Mouse (Mus musculus) heart, adult 2 months (tissue): ENCODE measurements at regions not wholly inside any gene's neighbourhood (a gene's known extent, or its start where the extent isn't known, plus 50 kb on each side); places are given as distances from the start of the nearest gene placed in this dataset.

Experiments used
- CTCF ChIP-seq: fragments of 200-600 bp; IDR thresholded peaks from 2 replicates; pipeline ENCODE4 v1.8.1; 2022; ENCODE audit warnings: antibody characterized with exemption, mild to moderate bottlenecking, moderate library complexity
- EP300 ChIP-seq: fragments of 200-500 bp; IDR thresholded peaks from 2 replicates; pipeline ENCODE4 v1.6.1; 2011; ENCODE audit warnings: low read depth, low read length, control low read depth; ENCODE audit not compliant: insufficient read depth
- POLR2A ChIP-seq: fragments of 200-500 bp; IDR thresholded peaks from 2 replicates; pipeline ENCODE4 v1.6.1; 2011; ENCODE audit warnings: mild to moderate bottlenecking, low read depth, low read length, control low read depth; ENCODE audit not compliant: insufficient read depth

- no peak for TF ChIP-seq CTCF
- no peak for TF ChIP-seq POLR2A
- no peak for TF ChIP-seq EP300
Observed at GRCm38 (mm10) chr10:91858711-91859595, 677.8 kb upstream of the Tmpo start.
